In the genomic region with DNA sequence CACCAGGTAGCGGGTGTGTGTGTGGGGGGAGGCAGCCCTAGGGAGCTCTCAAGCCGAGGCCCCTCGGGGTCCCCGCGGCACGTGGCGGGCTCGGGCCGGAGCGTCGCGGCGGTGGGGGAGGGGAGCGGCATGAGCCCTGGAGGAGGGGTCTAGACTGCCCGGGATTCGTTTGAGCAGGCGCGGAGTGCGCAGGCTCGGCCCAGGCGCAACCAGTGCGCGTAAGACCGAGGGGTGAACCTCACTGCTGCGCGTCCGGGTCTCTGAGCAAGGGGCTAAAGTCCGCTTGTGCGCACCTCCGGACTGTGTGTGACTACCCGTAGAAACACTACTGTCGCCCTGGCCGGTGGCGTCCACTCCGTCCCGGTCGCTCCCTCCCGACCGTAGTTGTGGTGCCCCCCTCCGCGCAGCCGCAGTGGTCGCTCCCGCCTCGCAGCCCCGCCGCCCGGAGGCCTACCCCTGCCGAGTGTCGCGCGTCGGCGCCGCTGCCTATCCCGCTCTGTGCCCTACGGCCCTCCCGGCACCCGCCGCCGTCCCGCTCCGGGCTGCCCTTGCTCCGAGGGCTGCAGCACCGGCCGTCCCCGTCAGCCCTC, we compare ENCODE assay signal across 8 mouse cellular contexts. TPM values are rescaled to one million over a fixed set of nuclear protein-coding genes. Genes with fewer than 3 reads are reported as not detected.
A peak's percentile ranks its signal among the peaks of the same experiment; 100 is the strongest.
DNase-seq lines count a peak whose midpoint lies in the region; ATAC-seq and TF ChIP-seq lines count a peak whose summit lies in the region.

A gene (plus strand): TSS at position 459 of the 590 bp plus-strand sequence.

- peak within 1 kb of the TSS; percentile 83 for H3K4me3 ChIP-seq in C2C12 (ENCODE audit: insufficient read depth, poor library complexity, severe bottlenecking)
- peak within 1 kb of the TSS; percentile 92 for H3K4me3 ChIP-seq in erythroblast, embryonic 14.5 days (replicated peaks)
- H3K4me3 ChIP-seq in heart, embryonic 12.5 days = peak within 1 kb of the TSS; percentile 84
- H3K4me3 ChIP-seq in kidney, postnatal 0 days (replicated peaks; ENCODE audit: low read depth, low read length) = peak within 1 kb of the TSS; percentile 95
- H3K4me3 ChIP-seq in liver, embryonic 11.5 days (ENCODE audit: low read depth, low read length) = peak within 1 kb of the TSS; percentile 93
- H3K4me3 ChIP-seq in stomach, embryonic 14.5 days (ENCODE audit: low read depth, low read length) = peak within 1 kb of the TSS; percentile 97

- H3K27ac ChIP-seq in heart, embryonic 12.5 days (ENCODE audit: poor library complexity, severe bottlenecking) = peak within 1 kb of the TSS; percentile 98
- H3K27ac ChIP-seq in kidney, postnatal 0 days = peak within 1 kb of the TSS; percentile 99
- H3K27ac ChIP-seq in liver, embryonic 11.5 days (ENCODE audit: low read depth, low read length) = peak within 1 kb of the TSS; percentile 96
- H3K27ac ChIP-seq in stomach, embryonic 14.5 days (ENCODE audit: low read length) = peak within 1 kb of the TSS; percentile 98

- peak; percentile 99 for TF ChIP-seq POLR2A in brain, embryonic 14.5 days (IDR thresholded peaks at IDR 0.05; ENCODE audit: borderline replicate concordance, extremely low read depth, insufficient read depth, insufficient read length, poor library complexity, severe bottlenecking)

- H3K9ac ChIP-seq in heart, embryonic 12.5 days = peak within 1 kb of the TSS; percentile 95
- H3K9ac ChIP-seq in kidney, postnatal 0 days (ENCODE audit: low read depth, low read length) = peak within 1 kb of the TSS; percentile 98
- peak within 1 kb of the TSS; percentile 98 for H3K9ac ChIP-seq in liver, embryonic 11.5 days (ENCODE audit: low read depth, low read length)
- H3K9ac ChIP-seq in stomach, embryonic 14.5 days (replicated peaks; ENCODE audit: low read depth, low read length) = peak within 1 kb of the TSS; percentile 95

- H3K4me1 ChIP-seq in erythroblast, embryonic 14.5 days (ENCODE audit: control insufficient read depth) = peaks cover 36% of the 10 kb centered on the region
- H3K4me1 ChIP-seq in heart, embryonic 12.5 days (replicated peaks) = peaks cover 10% of the 10 kb centered on the region
- peaks cover 5% of the 10 kb centered on the region; the same call in 1 of the 2 replicates for H3K4me1 ChIP-seq in kidney, postnatal 0 days (replicated peaks; ENCODE audit: insufficient read depth, low read length)
- H3K4me1 ChIP-seq in liver, embryonic 11.5 days (replicated peaks; ENCODE audit: control insufficient read depth, insufficient read depth, low read length) = peaks cover 10% of the 10 kb centered on the region; the same call in 1 of the 2 replicates
- H3K4me1 ChIP-seq in stomach, embryonic 14.5 days (ENCODE audit: control insufficient read depth, insufficient read depth, low read length) = peaks cover 14% of the 10 kb centered on the region

- ATAC-seq in heart, embryonic 12.5 days (ENCODE audit: insufficient number of reproducible peaks, low FRiP score) = peak; percentile 97
- ATAC-seq in kidney, postnatal 0 days (replicated peaks; ENCODE audit: low FRiP score, low read depth) = peak; percentile 98
- peak; percentile 96 for ATAC-seq in liver, embryonic 11.5 days (replicated peaks; ENCODE audit: low FRiP score)
- peak; percentile 97 for ATAC-seq in stomach, embryonic 14.5 days (ENCODE audit: insufficient number of reproducible peaks, insufficient read depth, low FRiP score, low read depth)

- TF ChIP-seq CTCF in C2C12 (IDR thresholded peaks at IDR 0.05; ENCODE audit: control insufficient read depth, insufficient read depth, insufficient read length) = no peak
- no peak for TF ChIP-seq CTCF in brain, embryonic 14.5 days (IDR thresholded peaks at IDR 0.05; ENCODE audit: borderline replicate concordance, extremely low read depth, insufficient read depth, insufficient read length)
- TF ChIP-seq CTCF in kidney, postnatal 0 days (IDR thresholded peaks at IDR 0.05; ENCODE audit: low read depth) = no peak

- no peaks in the 10 kb centered on the region for H3K9me3 ChIP-seq in erythroblast, embryonic 14.5 days (ENCODE audit: control insufficient read depth, low read length)
- no peaks in the 10 kb centered on the region for H3K9me3 ChIP-seq in heart, embryonic 12.5 days (replicated peaks)
- no peaks in the 10 kb centered on the region for H3K9me3 ChIP-seq in kidney, postnatal 0 days (replicated peaks; ENCODE audit: low read length)
- H3K9me3 ChIP-seq in liver, embryonic 11.5 days (ENCODE audit: control insufficient read depth, low read length) = no peaks in the 10 kb centered on the region
- no peaks in the 10 kb centered on the region for H3K9me3 ChIP-seq in stomach, embryonic 14.5 days (ENCODE audit: control insufficient read depth, low read depth, low read length)

- peaks cover 4% of the 10 kb centered on the region for H3K36me3 ChIP-seq in C2C12 (ENCODE audit: control insufficient read depth, insufficient read depth)
- no peaks in the 10 kb centered on the region for H3K36me3 ChIP-seq in erythroblast, embryonic 14.5 days (ENCODE audit: control insufficient read depth)
- H3K36me3 ChIP-seq in heart, embryonic 12.5 days = no peaks in the 10 kb centered on the region
- H3K36me3 ChIP-seq in kidney, postnatal 0 days (ENCODE audit: insufficient read depth, low read length) = no peaks in the 10 kb centered on the region
- H3K36me3 ChIP-seq in liver, embryonic 11.5 days (ENCODE audit: control insufficient read depth, insufficient read depth, low read length) = no peaks in the 10 kb centered on the region
- H3K36me3 ChIP-seq in stomach, embryonic 14.5 days (ENCODE audit: control insufficient read depth, insufficient read depth, low read length) = no peaks in the 10 kb centered on the region

- H3K79me3 ChIP-seq in C2C12 (ENCODE audit: low read depth) = peaks cover 48% of the 10 kb centered on the region

- H3K79me2 ChIP-seq in C2C12 (ENCODE audit: control insufficient read depth, insufficient read depth) = peaks cover 48% of the 10 kb centered on the region

- peak; percentile 97 for DNase-seq in brain, embryonic 14.5 days (ENCODE audit: low read depth)
- DNase-seq in kidney, postnatal 0 days (ENCODE audit: low spot score) = peak; percentile 93
- DNase-seq in liver, embryonic 11.5 days (ENCODE audit: low spot score) = peak; percentile 91
- peak; percentile 93 for DNase-seq in naive thymus-derived CD4-positive, alpha-beta T cell, adult 2 months (ENCODE audit: low read depth)

- peak within 1 kb of the TSS; percentile 89 for H3ac ChIP-seq in C2C12 (ENCODE audit: control insufficient read depth, insufficient read length, low read depth)

- WGBS in heart, embryonic 12.5 days = under 1% methylated on average over 67 of the region's 67 CpGs
- WGBS in kidney, postnatal 0 days = 0% methylated on average over 50 of the region's 67 CpGs
- under 1% methylated on average over 62 of the region's 67 CpGs for WGBS in liver, embryonic 11.5 days
- WGBS in stomach, embryonic 14.5 days = 1% methylated on average over 52 of the region's 67 CpGs

- no peaks in the 10 kb centered on the region for H3K27me3 ChIP-seq in C2C12 (ENCODE audit: control insufficient read depth, insufficient read depth, insufficient read length)
- no peaks in the 10 kb centered on the region for H3K27me3 ChIP-seq in erythroblast, embryonic 14.5 days (ENCODE audit: control insufficient read depth)
- H3K27me3 ChIP-seq in heart, embryonic 12.5 days (replicated peaks) = no peaks in the 10 kb centered on the region
- no peaks in the 10 kb centered on the region for H3K27me3 ChIP-seq in kidney, postnatal 0 days (ENCODE audit: insufficient read depth, low read length)
- no peaks in the 10 kb centered on the region for H3K27me3 ChIP-seq in liver, embryonic 11.5 days (replicated peaks; ENCODE audit: control insufficient read depth, insufficient read depth, low read length)
- H3K27me3 ChIP-seq in stomach, embryonic 14.5 days (ENCODE audit: control insufficient read depth, insufficient read depth, low read length) = no peaks in the 10 kb centered on the region

- H3K4me2 ChIP-seq in heart, embryonic 12.5 days = peak within 1 kb of the TSS; percentile 81
- peak within 1 kb of the TSS; percentile 81 for H3K4me2 ChIP-seq in kidney, postnatal 0 days (ENCODE audit: low read length)
- peak within 1 kb of the TSS; percentile 84 for H3K4me2 ChIP-seq in liver, embryonic 11.5 days
- peak within 1 kb of the TSS; percentile 69 for H3K4me2 ChIP-seq in stomach, embryonic 14.5 days (replicated peaks; ENCODE audit: low read depth, low read length)

TF ChIP-seq in C2C12, 6 proteins besides CTCF, POLR2A, EP300 and RAD21:
- TF ChIP-seq MYOG (IDR thresholded peaks at IDR 0.05; ENCODE audit: control insufficient read depth, extremely low read depth, insufficient read length) (no peak), USF1 (IDR thresholded peaks at IDR 0.05; ENCODE audit: low read depth) (peak; percentile 6), MAX (IDR thresholded peaks at IDR 0.05) (peak; percentile 100), FOSL1 (IDR thresholded peaks at IDR 0.05; ENCODE audit: insufficient read depth, low read length, poor library complexity, severe bottlenecking) (no peak), MYOD1 (IDR thresholded peaks at IDR 0.05; ENCODE audit: control insufficient read depth, insufficient read length, low read depth) (no peak), CEBPB (IDR thresholded peaks at IDR 0.05; ENCODE audit: low read depth) (no peak)

RNA-seq across cellular contexts. Expression of the gene that starts here (rescaled TPM):
- polyA plus RNA-seq in C2C12 (2012; fragmentation: generic; extraction: Trizol) = 62.9 TPM
- 127 and 186 TPM in 2 replicates for polyA plus RNA-seq in brain, embryonic 14.5 days (2012; rRNA removed)
- polyA plus RNA-seq in erythroblast, embryonic 14.5 days (2012) = 2.1 and 2.9 TPM in 2 replicates
- 182 and 192 TPM in 2 replicates for polyA plus RNA-seq in heart, embryonic 12.5 days (2016; fragmentation: Nextera tagmentation; extraction: Ambion mirVana)
- polyA plus RNA-seq in kidney, postnatal 0 days (2015; fragmentation: Nextera tagmentation; extraction: Ambion mirVana) = 180 and 182 TPM in 2 replicates
- polyA plus RNA-seq in liver, embryonic 11.5 days (2014; fragmentation: Nextera tagmentation; extraction: Ambion mirVana) = 163 and 177 TPM in 2 replicates
- 244 and 247 TPM in 2 replicates for polyA plus RNA-seq in stomach, embryonic 14.5 days (2014; fragmentation: Nextera tagmentation; extraction: Ambion mirVana)

Comparison
In these comparisons a context has a peak if more than half of its experiments do, and no peak if none do; other contexts are left out.
1. Peak in every context shown above with its lines: DNase-seq, ATAC-seq, H3K4me3 ChIP-seq and H3K27ac ChIP-seq.
2. RNA of the gene that starts here (polyA plus RNA-seq): 244 to 247 TPM in stomach, embryonic 14.5 days, 182 to 192 TPM in heart, embryonic 12.5 days, 127 to 186 TPM in brain, embryonic 14.5 days, 180 to 182 TPM in kidney, postnatal 0 days, 163 to 177 TPM in liver, embryonic 11.5 days and 62.9 TPM in C2C12 (single experiment); 2.1 to 2.9 TPM in erythroblast, embryonic 14.5 days; every median in the first group is over 10 times any median in the second.